Mouse (Mus musculus) neural tube, embryonic 15.5 days (tissue): ENCODE results near the gene Muc13. TPM values are rescaled to one million over a fixed set of nuclear protein-coding genes. Genes with fewer than 3 reads are reported as not detected.

Experiments
- ATAC-seq: fragments of 200-750 bp; cut with Nextera tagmentation; 2 replicates; pipeline ENCODE4 v1.8.0; 2017; ENCODE audit warnings: mild to moderate bottlenecking, moderate TSS enrichment, moderate library complexity; ENCODE audit not compliant: low FRiP score
- H3K27ac ChIP-seq: fragments of 300-500 bp; sonication (generic); replicated peaks from 2 replicates; pipeline ENCODE4 v1.5.1; 2015; ENCODE audit warnings: mild to moderate bottlenecking, inconsistent platforms
- H3K27me3 ChIP-seq: fragments of 300-500 bp; sonication (generic); replicated peaks from 2 replicates; pipeline ENCODE4 v1.6.1; 2015; ENCODE audit warnings: inconsistent platforms
- H3K36me3 ChIP-seq: fragments of 300-500 bp; sonication (generic); 2 replicates; pipeline ENCODE4 v1.6.1; 2015; ENCODE audit warnings: inconsistent platforms
- H3K4me1 ChIP-seq: fragments of 300-500 bp; sonication (generic); 2 replicates; pipeline ENCODE4 v1.6.1; 2015; ENCODE audit warnings: inconsistent platforms
- H3K4me2 ChIP-seq: fragments of 300-500 bp; sonication (generic); 2 replicates; pipeline ENCODE4 v1.6.1; 2015; ENCODE audit warnings: inconsistent platforms, mild to moderate bottlenecking, moderate library complexity
- H3K4me3 ChIP-seq: fragments of 300-500 bp; sonication (generic); replicated peaks from 2 replicates; pipeline ENCODE4 v1.5.1; 2015; ENCODE audit warnings: mild to moderate bottlenecking, inconsistent platforms
- H3K9ac ChIP-seq: fragments of 300-500 bp; sonication (generic); replicated peaks from 2 replicates; pipeline ENCODE4 v1.6.1; 2015; ENCODE audit warnings: mild to moderate bottlenecking, inconsistent platforms
- H3K9me3 ChIP-seq: fragments of 300-500 bp; sonication (generic); replicated peaks from 2 replicates; pipeline ENCODE4 v1.6.1; 2016; ENCODE audit warnings: inconsistent platforms
- WGBS: fragments of 180-500 bp; shearing (Covaris S2); methylation state at CpG from one replicate; pipeline ENCODE4 v1.1.7; 2015; ENCODE audit warnings: mixed read lengths; 5-methylcytosine and 5-hydroxymethylcytosine counted together
- polyA plus RNA-seq: library from polyadenylated mRNA; unstranded; fragments of >200 nt; fragmentation: Nextera tagmentation; extraction: Ambion mirVana; gene quantifications from 2 replicates; pipeline ENCODE4 v1.2.1, GENCODE M21; 2015

Gene Muc13
- polyA plus RNA-seq, 1 experiment from 2014 or later = not detected

DNA sequence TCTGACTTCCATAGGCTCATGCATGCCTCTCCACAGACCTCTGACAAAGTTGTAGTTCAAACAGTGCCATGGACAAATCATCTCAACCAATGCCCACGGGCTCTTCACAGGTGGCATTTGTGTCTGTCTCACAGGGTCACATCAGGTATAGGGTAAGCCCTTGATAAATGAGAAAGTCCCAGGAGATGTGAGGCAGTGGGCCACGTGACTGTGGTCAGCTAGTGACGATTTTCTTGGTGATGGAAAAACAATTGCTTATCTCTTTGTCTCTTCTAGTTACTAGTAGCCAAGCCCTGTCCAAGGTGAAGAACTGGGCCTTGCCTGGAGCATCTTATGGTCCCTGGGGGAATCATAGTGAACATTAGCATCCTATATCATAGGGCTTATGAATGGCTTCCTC, 2.9 kb downstream of the Muc13 start:
- no peak for ATAC-seq
- 88% methylated on average over 3 of the region's 3 CpGs for WGBS
- H3K4me3 ChIP-seq = no peak overlapping the region

GRCm38 (mm10) chr16:33797860-33798259, 4.0 kb downstream of the Muc13 start:
- ATAC-seq = no peak
- H3K36me3 ChIP-seq = no peaks in the 10 kb centered on the region

More for the DNA sequence above, 2.9 kb downstream of the Muc13 start:
- no peaks in the 10 kb centered on the region for H3K36me3 ChIP-seq
- H3K4me1 ChIP-seq = no peaks in the 10 kb centered on the region
- H3K4me2 ChIP-seq = no peak overlapping the region
- no peak overlapping the region for H3K27ac ChIP-seq
- no peak overlapping the region for H3K9ac ChIP-seq
- no peaks in the 10 kb centered on the region for H3K9me3 ChIP-seq
- no peaks in the 10 kb centered on the region for H3K27me3 ChIP-seq

GRCm38 (mm10) chr16:33810002-33810401, 16.2 kb downstream of the Muc13 start:
- H3K9me3 ChIP-seq = no peaks in the 10 kb centered on the region
- H3K4me3 ChIP-seq = no peak overlapping the region
- H3K36me3 ChIP-seq = no peaks in the 10 kb centered on the region
- no peak overlapping the region for H3K9ac ChIP-seq
- H3K27ac ChIP-seq = no peak overlapping the region
- no peaks in the 10 kb centered on the region for H3K4me1 ChIP-seq
- no peak overlapping the region for H3K4me2 ChIP-seq
- 69% methylated on average over 3 of the region's 3 CpGs for WGBS
- ATAC-seq = no peak
- H3K27me3 ChIP-seq = no peaks in the 10 kb centered on the region

More at GRCm38 (mm10) chr16:33797860-33798259, 4.0 kb downstream of the Muc13 start:
- Histone ChIP-seq H3K27ac (no peak overlapping the region), H3K9me3 (no peaks in the 10 kb centered on the region), H3K4me2 (no peak overlapping the region), H3K27me3 (no peaks in the 10 kb centered on the region), H3K4me3 (no peak overlapping the region), H3K4me1 (no peaks in the 10 kb centered on the region), H3K9ac (no peak overlapping the region)
- 52% methylated on average over 5 of the region's 5 CpGs for WGBS

DNA sequence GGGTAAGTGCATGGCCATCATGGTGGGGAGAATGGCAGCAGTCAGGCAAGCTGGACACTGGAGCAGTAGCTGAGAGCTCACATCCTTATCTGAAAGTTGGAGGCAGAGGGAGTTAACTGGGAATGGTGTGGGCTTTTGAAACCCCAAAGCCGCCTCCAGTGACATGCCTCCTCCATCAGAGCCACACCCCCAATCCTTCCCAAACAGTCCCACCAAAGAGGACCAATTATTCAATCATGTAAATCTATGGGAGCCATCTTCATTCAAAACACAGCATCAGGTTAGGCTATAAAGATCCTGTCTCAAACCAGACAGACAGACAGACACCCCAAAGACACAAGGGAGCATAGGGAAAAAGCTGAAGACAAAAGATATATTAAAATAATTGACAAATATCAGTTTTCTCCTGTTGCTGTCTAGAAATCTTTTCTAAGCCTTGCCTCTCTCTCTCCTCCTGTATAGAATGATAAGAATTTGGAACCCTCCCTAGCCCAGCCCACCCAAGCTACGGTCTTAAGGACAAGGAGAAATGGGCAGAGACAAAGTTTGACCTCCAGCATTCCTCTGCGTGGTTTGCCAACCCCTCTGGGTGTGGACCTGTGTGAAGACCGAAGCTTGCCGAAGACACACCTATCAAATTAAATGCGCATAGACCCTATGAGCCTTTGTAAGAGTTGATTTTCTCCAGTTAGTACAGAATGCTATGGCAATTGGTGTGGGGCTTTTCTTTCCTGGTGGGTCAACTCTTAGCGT, 24.8 kb downstream of the Muc13 start:
- no peaks in the 10 kb centered on the region for H3K4me1 ChIP-seq
- no peak overlapping the region for H3K27ac ChIP-seq
- H3K4me2 ChIP-seq = no peak overlapping the region
- 87% methylated on average over 7 of the region's 7 CpGs for WGBS
- no peak overlapping the region for H3K9ac ChIP-seq
- no peaks in the 10 kb centered on the region for H3K9me3 ChIP-seq
- peaks cover 5% of the 10 kb centered on the region; the same call in 1 of the 2 replicates for H3K27me3 ChIP-seq
- no peak overlapping the region for H3K4me3 ChIP-seq
- H3K36me3 ChIP-seq = no peaks in the 10 kb centered on the region
- no peak for ATAC-seq

GRCm38 (mm10) chr16:33820269-33821178, 26.7 kb downstream of the Muc13 start:
- Histone ChIP-seq H3K9ac (no peak overlapping the region), H3K4me1 (no peaks in the 10 kb centered on the region), H3K9me3 (no peaks in the 10 kb centered on the region), H3K36me3 (no peaks in the 10 kb centered on the region), H3K4me3 (no peak overlapping the region), H3K27ac (no peak overlapping the region), H3K27me3 (peaks cover 5% of the 10 kb centered on the region; the same call in 1 of the 2 replicates), H3K4me2 (no peak overlapping the region)
- no peak for ATAC-seq
- WGBS = 22% methylated on average over 17 of the region's 17 CpGs

DNA sequence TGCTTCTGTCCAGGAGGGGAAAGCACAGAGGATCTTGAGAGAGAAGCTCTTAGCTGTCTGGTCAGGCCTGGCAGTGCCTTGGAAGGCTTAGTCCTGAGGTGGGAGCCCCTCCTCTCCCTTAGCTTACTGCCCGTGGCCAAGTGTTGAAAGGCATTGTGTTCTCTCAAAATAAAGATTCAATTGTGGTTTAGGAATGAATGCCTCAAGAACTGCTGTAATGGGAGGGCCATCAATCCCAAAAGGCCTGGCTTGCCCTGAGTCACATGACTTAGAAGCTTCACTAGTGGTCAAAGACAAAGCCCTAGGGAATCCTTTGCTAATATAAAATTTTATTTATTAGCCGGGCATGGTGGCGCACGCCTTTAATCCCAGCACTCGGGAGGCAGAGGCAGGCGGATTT, 30.8 kb downstream of the Muc13 start:
- Histone ChIP-seq H3K27me3 (peaks cover 15% of the 10 kb centered on the region), H3K4me1 (peaks cover 7% of the 10 kb centered on the region), H3K9me3 (no peaks in the 10 kb centered on the region), H3K36me3 (no peaks in the 10 kb centered on the region), H3K9ac (no peak overlapping the region), H3K4me2 (no peak overlapping the region), H3K4me3 (no peak overlapping the region), H3K27ac (no peak overlapping the region)
- 78% methylated on average over 6 of the region's 6 CpGs for WGBS
- no peak for ATAC-seq

- Histone ChIP-seq H3K27me3 (peaks cover 37% of the 10 kb centered on the region), H3K36me3 (no peaks in the 10 kb centered on the region), H3K4me3 (no peak overlapping the region), H3K4me2 (peak overlapping the region; percentile 100; the same call in 1 of the 2 replicates), H3K9ac (no peak overlapping the region), H3K27ac (no peak overlapping the region), H3K9me3 (no peaks in the 10 kb centered on the region), H3K4me1 (peaks cover 26% of the 10 kb centered on the region)
- no peak for ATAC-seq
- 92% methylated on average over 7 of the region's 7 CpGs for WGBS
Observed at GRCm38 (mm10) chr16:33828496-33828895, 34.7 kb downstream of the Muc13 start.

DNA sequence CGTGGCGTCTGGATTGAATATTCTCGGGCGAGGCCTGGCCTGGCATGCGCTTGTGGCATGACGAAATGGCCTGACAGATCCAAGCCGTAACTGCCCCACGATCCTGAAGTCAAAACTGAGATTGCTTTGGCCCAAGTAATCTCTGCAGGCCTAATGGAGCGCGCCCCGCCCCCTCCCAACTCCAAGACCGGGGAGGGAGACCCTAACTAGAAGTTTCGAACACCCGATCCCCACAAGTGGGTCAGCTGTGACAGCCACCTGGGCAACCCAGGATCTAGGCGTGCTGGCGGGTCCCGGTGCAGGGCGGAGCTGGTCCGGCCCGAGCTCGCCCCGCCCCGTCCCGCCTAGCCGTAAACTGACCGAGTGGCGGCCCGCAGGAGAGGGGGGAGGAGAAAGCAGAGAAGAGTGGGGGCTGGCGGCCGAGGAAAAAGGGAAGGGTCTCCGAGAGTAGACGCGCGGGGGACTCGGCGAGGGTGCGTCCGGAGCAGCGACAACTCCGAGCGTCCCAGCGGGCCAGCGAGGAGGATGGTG, 35.5 kb downstream of the Muc13 start, which contains the start of gene Itgb5:
TSS of gene Itgb5 (plus strand) at position 365 of the 531 bp plus-strand sequence.
- H3K9me3 ChIP-seq = no peaks in the 10 kb centered on the region
- peak within 1 kb of the TSS; percentile 74 for H3K4me3 ChIP-seq
- peaks cover 33% of the 10 kb centered on the region for H3K4me1 ChIP-seq
- H3K4me2 ChIP-seq = peak within 1 kb of the TSS; percentile 100
- peak; percentile 78 for ATAC-seq
- H3K27ac ChIP-seq = peak within 1 kb of the TSS; percentile 56
- H3K36me3 ChIP-seq = no peaks in the 10 kb centered on the region
- WGBS = under 1% methylated on average over 28 of the region's 43 CpGs
- peak within 1 kb of the TSS; percentile 58 for H3K9ac ChIP-seq
- peaks cover 44% of the 10 kb centered on the region for H3K27me3 ChIP-seq

DNA sequence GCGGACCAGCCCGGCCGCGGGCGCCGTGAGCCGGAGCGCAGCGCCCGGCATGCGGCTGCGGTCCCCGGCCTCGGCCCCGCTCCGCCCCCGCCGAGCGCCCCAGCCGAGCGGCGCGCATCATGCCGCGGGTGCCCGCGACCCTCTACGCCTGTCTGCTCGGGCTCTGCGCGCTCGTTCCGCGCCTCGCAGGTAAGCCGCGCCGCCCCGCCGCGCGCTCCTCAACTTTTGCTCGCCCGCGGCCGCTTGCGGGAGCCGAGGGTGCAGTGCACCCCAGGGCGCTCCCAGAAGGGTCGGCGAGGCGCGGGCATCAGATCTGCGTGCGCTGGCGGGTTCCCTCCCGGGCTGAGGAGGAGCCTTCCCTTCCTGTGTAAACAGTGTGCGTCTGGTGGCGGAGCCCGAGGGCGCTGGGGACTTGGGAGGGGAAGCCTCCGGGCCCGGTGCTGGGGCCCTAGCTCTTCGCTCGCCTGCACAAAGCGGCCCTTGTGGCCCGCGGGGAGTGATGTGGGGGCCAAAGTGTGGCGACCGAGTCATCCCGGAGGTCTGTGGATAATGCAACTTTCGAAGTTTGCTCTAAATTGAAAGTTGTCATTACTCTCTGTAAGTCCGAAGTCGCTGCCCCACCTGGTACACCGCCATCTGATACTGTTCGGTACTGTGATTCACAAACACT, 36.1 kb downstream of the Muc13 start:
- H3K9me3 ChIP-seq = no peaks in the 10 kb centered on the region
- WGBS = under 1% methylated on average over 62 of the region's 76 CpGs
- peak; percentile 77 for ATAC-seq
- H3K4me3 ChIP-seq = peak overlapping the region; percentile 74
- H3K9ac ChIP-seq = peak overlapping the region; percentile 58
- peaks cover 50% of the 10 kb centered on the region for H3K27me3 ChIP-seq
- H3K4me2 ChIP-seq = peak overlapping the region; percentile 100
- peak overlapping the region; percentile 56 for H3K27ac ChIP-seq
- H3K4me1 ChIP-seq = peaks cover 39% of the 10 kb centered on the region
- no peaks in the 10 kb centered on the region for H3K36me3 ChIP-seq

DNA sequence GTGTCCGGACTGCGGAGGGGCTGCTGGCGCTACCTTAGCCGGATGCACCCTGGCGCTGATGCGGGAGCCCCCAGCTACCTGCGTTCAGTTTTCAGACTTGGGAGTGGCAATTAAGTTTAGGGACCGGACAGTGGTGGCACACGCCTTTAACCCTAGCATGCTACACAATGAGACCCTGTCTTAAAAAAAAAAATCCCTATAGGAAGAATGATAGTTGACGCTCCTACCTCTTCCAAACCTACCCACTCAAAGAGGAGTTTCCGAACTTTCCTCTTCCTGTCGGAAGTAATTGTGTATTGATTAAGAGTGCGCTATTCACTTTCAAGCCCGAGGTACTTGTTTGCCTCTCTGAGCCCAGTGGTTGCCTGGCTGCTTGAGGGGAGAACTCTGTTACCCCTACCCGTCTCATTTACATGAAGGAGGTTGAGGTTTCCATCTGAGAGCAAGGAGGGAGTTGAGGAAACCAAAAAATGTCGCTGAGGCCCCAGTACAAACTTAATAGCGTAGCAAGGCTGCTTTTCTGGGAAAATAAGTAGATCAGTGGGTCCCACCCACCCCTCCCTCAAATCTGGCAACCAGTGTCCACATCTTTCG, 36.8 kb downstream of the Muc13 start:
- ATAC-seq = no peak
- H3K4me1 ChIP-seq = peaks cover 40% of the 10 kb centered on the region
- 3% methylated on average over 18 of the region's 18 CpGs for WGBS
- H3K4me3 ChIP-seq = peak overlapping the region; percentile 74
- H3K4me2 ChIP-seq = peak overlapping the region; percentile 100
- H3K36me3 ChIP-seq = no peaks in the 10 kb centered on the region
- H3K27ac ChIP-seq = peak overlapping the region; percentile 56; the same call in 1 of the 2 replicates
- H3K9ac ChIP-seq = peak overlapping the region; percentile 58
- peaks cover 56% of the 10 kb centered on the region for H3K27me3 ChIP-seq
- H3K9me3 ChIP-seq = no peaks in the 10 kb centered on the region

- WGBS = 38% methylated on average over 6 of the region's 6 CpGs
- H3K4me3 ChIP-seq = no peak overlapping the region
- no peaks in the 10 kb centered on the region for H3K36me3 ChIP-seq
- no peak for ATAC-seq
- no peaks in the 10 kb centered on the region for H3K9me3 ChIP-seq
- 0 out of 2 replicates have a peak overlapping the region, but pooled peaks have one; percentile 53 for H3K4me2 ChIP-seq
- H3K9ac ChIP-seq = no peak overlapping the region
- H3K27ac ChIP-seq = no peak overlapping the region; the same call in 1 of the 2 replicates
- H3K27me3 ChIP-seq = peaks cover 56% of the 10 kb centered on the region
- peaks cover 40% of the 10 kb centered on the region for H3K4me1 ChIP-seq
Observed at GRCm38 (mm10) chr16:33832057-33832456, 38.2 kb downstream of the Muc13 start.
